Mouse (Mus musculus) MEL (cell line): Measurements from ENCODE around the gene Arid3c.
A peak's percentile ranks its signal among the peaks of the same experiment; 100 is the strongest.

Source experiments
- POLR2A ChIP-seq, 2 experiments: IDR thresholded peaks; 2 replicates each; pipeline ENCODE4 v1.6.1; 2011 to 2012; ENCODE audit warnings: low read length in 2 of 2, mild to moderate bottlenecking in 2 of 2, control low read depth in 1 of 2, improper control_type of control experiment in 1 of 2, low read depth in 1 of 2, moderate library complexity in 1 of 2; ENCODE audit not compliant: control insufficient read depth in 1 of 2, insufficient read depth in 1 of 2, poor library complexity in 1 of 2
- TAL1 ChIP-seq: IDR thresholded peaks from 2 replicates; pipeline ENCODE4 v1.6.1; 2012; ENCODE audit warnings: mild to moderate bottlenecking, inconsistent platforms, low read length, moderate library complexity, mixed read lengths
- USF1 ChIP-seq: IDR thresholded peaks from 2 replicates; pipeline ENCODE4 v1.6.1; 2014; ENCODE audit warnings: low read depth, mild to moderate bottlenecking, inconsistent platforms, low read length, improper control_type of control experiment, moderate library complexity
- ZKSCAN1 ChIP-seq: IDR thresholded peaks from 2 replicates; pipeline ENCODE4 v1.6.1; 2012; ENCODE audit warnings: low read depth, mild to moderate bottlenecking, inconsistent platforms, low read length, improper control_type of control experiment, moderate library complexity

DNA sequence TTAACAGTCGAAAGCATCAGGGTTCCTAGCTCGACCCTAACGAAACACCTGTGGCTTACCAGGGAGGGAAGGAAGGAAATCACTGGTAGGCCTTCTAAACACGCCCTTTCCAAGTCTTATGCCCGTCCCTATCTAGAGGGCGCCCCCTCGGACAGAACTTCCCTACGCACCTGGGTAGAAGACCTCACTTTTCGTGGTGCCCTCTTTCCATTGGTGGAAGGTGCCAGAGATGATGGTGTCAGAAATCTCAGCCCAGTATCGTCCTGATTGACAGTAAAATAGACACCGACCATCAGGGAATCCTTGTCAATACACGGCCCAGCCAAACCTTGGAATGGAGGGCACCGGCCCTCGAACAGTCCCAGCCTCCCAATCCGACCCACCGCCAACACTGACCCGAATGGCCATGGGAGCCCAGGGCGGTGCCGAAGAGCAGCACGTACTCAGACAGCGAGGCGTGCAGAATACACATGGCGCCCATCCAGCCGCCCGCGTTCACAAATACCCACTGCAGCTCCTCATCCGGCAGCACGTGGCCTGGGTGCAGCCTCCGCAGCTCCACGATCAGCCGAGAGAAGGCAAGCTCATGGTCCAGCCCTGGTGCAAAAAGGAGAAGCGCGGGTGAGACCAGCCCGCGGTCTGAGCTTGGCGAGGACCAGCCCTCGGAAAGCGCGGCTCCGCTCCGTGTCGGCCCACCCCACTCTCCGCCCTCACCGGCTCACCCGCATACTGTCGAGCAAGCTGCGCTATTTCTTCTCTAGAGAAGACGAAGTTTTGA is 9.6 kb upstream of the Arid3c start:
- no peak for TF ChIP-seq ZKSCAN1
- no peak; a peak in 1 of 4 replicates for TF ChIP-seq POLR2A (IDR thresholded peaks at IDR 0.05; ENCODE audit: control insufficient read depth in 1 of 2, insufficient read depth in 1 of 2, low read depth in 1 of 2, low read length in 2 of 2, poor library complexity in 1 of 2)
- peak; percentile 66 for TF ChIP-seq USF1
- TF ChIP-seq TAL1: no peak
